Mouse (Mus musculus) A20 (cell line): Measurements from ENCODE around the gene Mtfp1.
A peak's percentile ranks its signal among the peaks of the same experiment; 100 is the strongest.

Experiments
- DNase-seq: peaks from one replicate; pipeline ENCODE4 v3.0.0-alpha.2; 2011; ENCODE audit warnings: low read depth, low spot score

Gene Mtfp1

GRCm38 (mm10) chr11:4083316-4084078, 11.7 kb downstream of the Mtfp1 start:
- peak; percentile 70 for DNase-seq

- peak; percentile 72 for DNase-seq
These were observed 15.0 kb downstream of the Mtfp1 start for GRCm38 (mm10) chr11:4080219-4080618.

- DNase-seq: no peak
These were observed 16.8 kb downstream of the Mtfp1 start for GRCm38 (mm10) chr11:4078267-4078933.

GRCm38 (mm10) chr11:4076633-4077032, 18.6 kb downstream of the Mtfp1 start:
- peak; percentile 33 for DNase-seq

- no peak for DNase-seq
These were observed 25.6 kb downstream of the Mtfp1 start for GRCm38 (mm10) chr11:4069664-4070063.

- DNase-seq: no peak
These were observed 30.6 kb downstream of the Mtfp1 start, which contains the start of gene Sec14l3 for GRCm38 (mm10) chr11:4064627-4065122. TSS of gene Sec14l3 (plus strand) at chr11:4064841.

- DNase-seq: no peak
These were observed 32.3 kb downstream of the Mtfp1 start for GRCm38 (mm10) chr11:4062981-4063380.

GRCm38 (mm10) chr11:4062523-4062922, 32.7 kb downstream of the Mtfp1 start:
- no peak for DNase-seq

GRCm38 (mm10) chr11:4060866-4061575, 34.2 kb downstream of the Mtfp1 start:
- DNase-seq: no peak

GRCm38 (mm10) chr11:4053586-4053985, 41.7 kb downstream of the Mtfp1 start:
- DNase-seq: peak; percentile 67

- no peak for DNase-seq
These were observed 46.8 kb downstream of the Mtfp1 start for GRCm38 (mm10) chr11:4048438-4048837.

GRCm38 (mm10) chr11:4047766-4048165, 47.5 kb downstream of the Mtfp1 start:
- no peak for DNase-seq

- DNase-seq: no peak
These were observed 48.7 kb downstream of the Mtfp1 start for GRCm38 (mm10) chr11:4046526-4046925.

- DNase-seq: no peak
These were observed 52.2 kb downstream of the Mtfp1 start for GRCm38 (mm10) chr11:4043081-4043480.
